Mouse (Mus musculus) right cerebral cortex, postnatal 14 days (tissue): Measurements from ENCODE around the gene March2.

ENCODE experiments used
- DNase-seq: peaks from one replicate; pipeline ENCODE4 v3.0.0; 2022

The March2 gene

GRCm38 (mm10) chr17:33717246-33717645 is 1.2 kb downstream of the March2 start:
- DNase-seq: no peak

- DNase-seq: no peak
Measured at GRCm38 (mm10) chr17:33714779-33715178, 3.7 kb downstream of the March2 start.

- DNase-seq: no peak
Measured at GRCm38 (mm10) chr17:33713271-33713670, 5.2 kb downstream of the March2 start.

GRCm38 (mm10) chr17:33709834-33710233 is 8.6 kb downstream of the March2 start:
- no peak for DNase-seq

- no peak for DNase-seq
Measured at GRCm38 (mm10) chr17:33703091-33703490, 15.4 kb downstream of the March2 start.

- no peak for DNase-seq
Measured at GRCm38 (mm10) chr17:33702178-33702577, 16.3 kb downstream of the March2 start.

- DNase-seq: no peak
Measured at GRCm38 (mm10) chr17:33695471-33695870, 23.0 kb downstream of the March2 start.

- DNase-seq: no peak
Measured at GRCm38 (mm10) chr17:33686760-33687159, 31.7 kb downstream of the March2 start, which contains the start of gene Hnrnpm. Gene Hnrnpm (minus strand): TSS chr17:33686860.

GRCm38 (mm10) chr17:33685249-33685653 is 33.2 kb downstream of the March2 start:
- DNase-seq: peak; percentile 99

GRCm38 (mm10) chr17:33684671-33685231 is 33.7 kb downstream of the March2 start:
- peak; percentile 82 for DNase-seq

GRCm38 (mm10) chr17:33681767-33682166 is 36.7 kb downstream of the March2 start:
- DNase-seq: no peak

GRCm38 (mm10) chr17:33678771-33679170 is 39.7 kb downstream of the March2 start:
- DNase-seq: no peak

GRCm38 (mm10) chr17:33676086-33676485 is 42.4 kb downstream of the March2 start:
- no peak for DNase-seq

- DNase-seq: no peak
Measured at GRCm38 (mm10) chr17:33675452-33675851, 43.0 kb downstream of the March2 start.

- no peak for DNase-seq
Measured at GRCm38 (mm10) chr17:33673837-33674236, 44.6 kb downstream of the March2 start.

- no peak for DNase-seq
Measured at GRCm38 (mm10) chr17:33669681-33670080, 48.8 kb downstream of the March2 start.

- no peak for DNase-seq
Measured at GRCm38 (mm10) chr17:33666813-33667212, 51.7 kb downstream of the March2 start.

- no peak for DNase-seq
Measured at GRCm38 (mm10) chr17:33649781-33650475, 68.5 kb downstream of the March2 start.

GRCm38 (mm10) chr17:33645073-33645472 is 73.4 kb downstream of the March2 start:
- DNase-seq: no peak

GRCm38 (mm10) chr17:33644068-33644467 is 74.4 kb downstream of the March2 start:
- no peak for DNase-seq

GRCm38 (mm10) chr17:33639743-33640142 is 78.7 kb downstream of the March2 start:
- no peak for DNase-seq

- DNase-seq: no peak
Measured at GRCm38 (mm10) chr17:33637516-33638276, 80.8 kb downstream of the March2 start, which contains the start of gene Pram1. Gene Pram1 (plus strand): TSS chr17:33638056.

- DNase-seq: peak; percentile 22
Measured at GRCm38 (mm10) chr17:33637038-33637437, 81.4 kb downstream of the March2 start.
